Mouse (Mus musculus) liver (tissue): ENCODE results near the gene Ino80d.
A peak's percentile ranks its signal among the peaks of the same experiment; 100 is the strongest.
"Not testable (repeated sequence)": the region's sequence is repeated elsewhere in the genome, so short reads cannot be mapped to it uniquely, and the experiment has no call there.

Experiments used
- DNase-seq: peaks from one replicate; pipeline ENCODE4 v3.0.0-alpha.2; 2020; ENCODE audit warnings: mixed read lengths

The Ino80d gene

DNA sequence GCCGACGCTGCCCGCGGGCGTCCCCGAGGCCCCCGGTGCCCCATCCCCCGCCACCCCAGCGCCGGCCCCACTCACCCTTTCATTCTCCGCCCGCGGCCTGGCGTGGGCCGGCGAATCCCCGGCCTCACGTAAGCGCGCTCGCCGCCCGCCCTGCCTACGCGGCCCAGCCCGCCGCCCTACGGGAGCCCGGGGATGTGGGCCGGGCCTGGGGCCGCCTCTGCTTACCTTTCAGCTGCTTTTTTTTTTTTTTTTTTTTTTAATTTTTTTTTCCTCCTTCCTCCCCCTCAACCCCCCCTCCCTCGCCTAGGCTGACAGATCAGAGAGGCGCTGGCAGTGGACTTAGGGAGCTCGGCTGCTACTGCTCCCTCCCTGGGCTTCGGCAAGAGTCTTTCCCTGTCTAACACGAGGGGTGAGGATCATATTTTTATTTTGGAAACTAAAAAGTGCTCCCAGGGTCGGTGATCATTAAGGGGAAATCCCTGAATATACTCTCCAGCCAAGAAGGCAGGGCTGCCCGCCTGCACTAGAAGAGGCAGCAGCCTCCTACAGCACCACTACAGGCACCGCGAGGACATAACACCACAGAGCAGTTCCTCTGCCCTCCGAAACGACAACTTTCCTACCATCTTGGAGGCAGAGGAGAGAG is at the start of gene Ino80d:
TSS of gene Ino80d (minus strand) at position 532 of the 646 bp plus-strand sequence.
- DNase-seq, result peak; percentile 85

DNA sequence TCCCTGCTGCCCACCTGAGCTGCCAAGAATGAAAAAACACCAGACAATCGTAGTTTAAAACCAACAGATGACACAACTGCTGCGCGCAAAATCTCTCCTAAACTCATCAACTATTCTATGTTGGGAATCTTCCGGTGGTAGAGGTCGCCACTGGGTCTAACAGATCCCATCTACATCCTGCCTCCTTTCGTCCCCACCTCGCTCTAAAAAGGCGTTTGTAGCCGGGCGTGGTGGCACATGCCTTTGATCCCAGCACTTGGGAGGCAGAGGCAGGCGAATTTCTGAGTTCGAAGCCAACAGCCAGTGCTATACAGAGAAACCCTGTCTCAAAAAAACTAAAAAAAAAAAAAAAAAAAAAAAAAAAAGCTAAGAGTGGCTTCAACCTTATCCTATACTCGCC is 25.8 kb upstream of the Ino80d start:
- DNase-seq, result no peak

DNA sequence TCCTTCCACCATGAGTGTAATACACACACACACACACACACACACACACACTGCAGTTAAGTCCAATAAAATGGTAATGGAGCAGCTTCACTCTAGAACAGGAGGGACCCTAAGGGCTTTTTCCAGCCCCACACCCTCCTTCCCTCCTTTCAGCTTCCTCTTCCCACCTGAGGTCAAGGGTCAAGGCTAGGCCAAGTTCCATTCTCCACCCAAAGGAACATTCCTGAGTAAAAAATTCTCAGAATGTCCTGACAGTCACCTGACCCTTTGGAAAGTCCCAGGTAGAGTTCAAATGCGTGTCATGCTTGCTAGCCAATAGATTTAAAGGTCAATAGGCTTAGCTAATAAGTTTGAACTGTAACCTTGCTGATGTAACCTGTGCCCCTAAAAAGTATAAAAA is 24.1 kb upstream of the Ino80d start:
- not testable (repeated sequence) for DNase-seq

DNA sequence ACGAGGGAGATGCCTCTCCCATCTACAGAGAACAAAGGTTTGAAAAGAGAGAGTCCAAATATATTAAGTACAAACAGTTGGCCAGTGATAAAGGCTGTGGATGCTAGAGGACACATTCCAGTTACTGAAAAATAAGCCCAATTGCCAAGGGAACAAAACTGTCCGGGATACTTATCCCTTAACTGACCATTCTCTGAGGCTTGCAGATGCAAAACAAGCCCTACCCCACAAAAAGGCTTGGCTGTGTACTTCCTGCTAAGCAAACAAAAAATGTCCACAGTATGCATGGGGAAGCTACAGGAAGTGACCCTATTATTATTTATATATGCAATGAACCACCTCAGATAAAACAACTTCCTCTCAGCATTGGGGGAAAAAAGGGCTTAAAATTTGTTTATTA is 23.5 kb upstream of the Ino80d start:
- no peak for DNase-seq

DNA sequence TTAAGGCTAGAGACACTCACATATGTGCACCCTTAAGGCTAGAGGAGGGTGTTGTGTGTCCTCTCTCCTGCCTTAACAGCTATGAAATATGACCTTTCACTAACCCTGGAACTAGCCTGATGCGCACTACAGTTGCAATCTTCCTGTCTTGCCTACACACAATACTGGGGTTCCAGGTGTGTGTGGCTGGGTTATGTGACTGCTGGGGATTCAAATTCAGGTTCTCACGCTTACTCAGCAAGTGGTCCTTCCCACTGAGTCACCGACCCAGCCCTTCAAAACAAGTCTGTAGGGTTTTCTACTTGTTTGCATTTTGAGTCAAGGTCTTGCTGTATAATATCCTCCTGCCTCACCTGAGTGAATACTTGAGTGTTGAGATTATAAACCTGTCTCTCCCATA is 20.1 kb upstream of the Ino80d start:
- no peak for DNase-seq

DNA sequence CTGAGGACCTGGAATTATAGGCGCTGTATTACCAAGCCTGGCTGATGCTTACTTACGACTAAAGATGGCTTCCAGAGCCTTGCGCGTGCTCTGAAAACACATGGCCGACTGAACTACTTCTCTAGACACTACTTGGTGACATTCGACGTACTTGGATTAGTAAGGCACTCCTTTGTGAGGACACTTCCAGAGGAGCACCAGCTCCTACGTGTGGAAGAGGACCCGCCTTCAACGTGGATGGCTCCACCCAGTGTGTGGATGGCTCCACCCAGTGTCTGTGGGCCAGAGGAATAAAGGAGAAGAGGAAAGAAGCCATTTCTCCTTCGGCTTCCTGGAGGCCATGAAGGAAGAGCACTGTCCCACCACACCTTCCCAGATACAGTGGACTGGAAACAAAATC is 17.3 kb upstream of the Ino80d start:
- peak; percentile 21 for DNase-seq

DNA sequence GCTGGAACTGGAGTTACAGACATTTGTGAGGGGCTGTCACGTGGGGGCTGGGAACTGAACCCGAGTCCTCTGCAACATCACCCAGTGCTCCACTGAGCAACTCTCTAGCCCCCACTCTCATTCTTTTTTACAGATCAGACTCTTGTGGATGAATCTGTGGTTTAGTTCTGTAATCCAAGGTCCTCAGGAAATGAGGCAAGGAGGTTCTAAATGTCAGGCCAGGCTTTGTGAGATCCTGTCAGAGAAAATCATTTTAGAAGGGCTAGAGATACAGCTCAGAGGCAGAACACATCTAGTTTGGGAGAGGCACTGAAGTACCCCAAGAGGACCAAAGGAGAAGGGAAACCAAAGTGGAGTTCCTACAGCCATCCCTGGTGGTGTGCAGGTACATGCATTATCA is 16.4 kb upstream of the Ino80d start:
- DNase-seq, result no peak

DNA sequence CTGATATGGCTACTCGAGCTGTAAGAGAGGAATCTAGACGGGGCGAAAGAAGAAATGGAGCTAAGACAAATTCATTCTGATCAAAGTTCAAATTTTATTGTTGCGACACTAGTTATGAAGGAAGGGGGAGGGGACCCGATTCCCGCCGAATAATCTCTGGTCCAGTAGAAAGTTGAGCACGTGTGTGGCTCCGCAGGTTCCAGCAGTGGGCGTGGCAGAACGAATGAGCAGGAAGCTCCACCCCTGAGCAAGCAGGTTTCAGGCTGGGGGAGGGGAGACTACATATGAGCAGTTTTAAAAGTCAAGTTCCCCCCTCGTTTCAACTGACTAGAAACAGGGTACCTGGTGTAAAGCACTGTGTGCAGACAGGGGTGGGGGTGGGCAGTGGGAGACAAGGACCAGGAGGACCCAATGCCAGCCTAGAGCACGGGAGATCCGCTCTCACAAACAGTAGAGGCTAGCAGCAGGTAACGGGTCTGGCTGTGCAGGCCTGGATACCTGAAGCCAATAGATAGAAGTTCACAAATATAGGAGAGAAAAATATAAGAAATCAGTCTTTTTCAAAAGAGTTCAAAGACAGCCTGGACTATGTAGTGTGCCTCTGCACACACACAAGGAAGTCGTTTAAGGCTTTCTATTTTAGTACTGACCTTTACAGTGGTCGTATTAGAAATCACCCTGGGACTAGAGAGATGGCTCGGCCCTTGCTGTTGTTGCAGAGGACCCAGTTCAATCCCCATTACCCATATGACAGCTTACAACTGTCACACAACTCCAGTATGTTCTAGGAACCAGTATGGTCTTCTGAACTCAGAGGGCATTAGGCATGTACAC is 15.6 kb upstream of the Ino80d start:
- peak; percentile 35 for DNase-seq

DNA sequence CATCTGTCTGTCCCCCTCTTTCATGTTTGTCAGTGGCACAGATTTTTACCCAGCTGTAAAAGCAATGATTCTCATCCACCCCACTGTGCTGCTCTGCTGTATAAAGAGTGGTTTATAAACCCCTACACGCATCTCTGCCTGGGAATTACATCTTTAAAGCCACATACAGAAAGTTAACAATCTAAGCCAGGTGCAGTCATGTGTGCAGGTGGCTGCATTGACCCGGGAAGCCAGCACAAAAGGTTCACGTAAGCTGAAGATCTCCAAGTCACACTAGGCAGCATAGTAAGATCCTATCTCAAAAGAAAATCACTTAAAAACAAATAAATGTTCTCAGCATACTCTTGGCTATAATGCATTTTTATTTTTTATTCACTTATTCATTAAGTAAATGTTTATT is 14.8 kb upstream of the Ino80d start:
- no peak for DNase-seq

DNA sequence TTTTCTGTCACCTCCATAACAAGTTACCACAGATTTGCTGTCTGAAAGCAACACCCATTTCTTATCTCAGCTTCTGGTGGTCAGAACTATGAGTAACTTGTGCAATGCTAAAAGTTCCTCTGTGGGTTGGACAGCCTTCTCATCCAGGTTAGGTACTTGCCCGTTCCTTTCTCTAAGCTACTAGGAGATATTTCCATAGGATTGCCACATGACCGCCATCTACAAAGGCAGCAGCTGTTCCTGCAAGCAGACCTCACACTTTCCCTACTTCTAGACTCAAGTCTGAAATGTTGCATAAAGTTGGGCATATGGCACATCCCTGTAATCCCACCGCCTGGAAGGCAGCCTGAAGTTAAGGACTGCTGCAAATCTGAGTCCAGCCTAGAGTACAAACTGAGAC is 11.7 kb upstream of the Ino80d start:
- no peak for DNase-seq

DNA sequence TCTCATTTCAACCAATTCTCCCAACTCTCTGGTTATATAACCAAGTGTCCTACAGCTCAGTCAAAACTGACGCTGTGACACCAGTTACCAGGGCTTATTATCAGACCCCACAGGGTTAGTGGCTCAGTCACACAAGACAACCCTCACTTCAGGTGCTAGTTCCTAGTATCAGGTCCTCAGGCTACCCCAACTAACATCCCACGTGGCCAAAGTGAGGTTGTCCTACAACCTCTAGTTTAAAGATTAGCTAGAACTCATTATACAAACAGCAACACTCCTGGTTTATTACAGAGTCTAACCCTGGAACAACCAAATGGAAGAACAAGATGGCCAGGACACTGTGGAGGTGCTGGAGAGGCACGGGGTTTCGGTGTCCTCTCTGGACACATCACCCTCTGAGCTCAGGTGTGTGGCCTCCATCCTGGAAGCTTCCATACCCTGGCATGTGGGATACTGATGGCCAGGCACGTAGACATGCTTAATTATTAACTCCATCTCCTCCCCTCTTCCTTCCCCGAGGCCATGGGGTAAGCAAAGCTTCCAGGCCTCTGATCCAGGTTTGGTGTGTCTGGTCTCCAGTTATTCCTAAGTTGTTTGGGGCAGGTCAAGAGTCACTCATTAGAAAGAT is 9.5 kb upstream of the Ino80d start:
- no peak for DNase-seq

DNA sequence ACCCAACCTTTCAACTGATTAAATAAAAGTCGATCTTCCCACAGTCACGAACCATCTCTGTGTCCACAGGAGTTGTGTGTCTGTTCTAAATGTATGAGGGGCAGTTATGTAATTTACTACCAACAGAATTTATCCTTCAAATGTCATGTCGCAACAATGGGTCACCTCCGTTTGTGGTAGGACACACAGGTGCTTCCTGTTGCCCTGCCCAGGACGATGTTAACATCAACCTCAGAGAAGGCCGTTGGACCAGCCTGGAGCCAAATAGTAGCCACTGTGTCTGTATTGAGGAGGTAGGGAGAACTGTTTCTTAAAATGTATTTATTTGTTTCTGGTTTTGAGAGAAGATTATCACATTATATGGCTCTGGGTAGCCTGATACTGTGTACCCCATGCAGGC is 7.5 kb upstream of the Ino80d start:
- DNase-seq, result no peak

DNA sequence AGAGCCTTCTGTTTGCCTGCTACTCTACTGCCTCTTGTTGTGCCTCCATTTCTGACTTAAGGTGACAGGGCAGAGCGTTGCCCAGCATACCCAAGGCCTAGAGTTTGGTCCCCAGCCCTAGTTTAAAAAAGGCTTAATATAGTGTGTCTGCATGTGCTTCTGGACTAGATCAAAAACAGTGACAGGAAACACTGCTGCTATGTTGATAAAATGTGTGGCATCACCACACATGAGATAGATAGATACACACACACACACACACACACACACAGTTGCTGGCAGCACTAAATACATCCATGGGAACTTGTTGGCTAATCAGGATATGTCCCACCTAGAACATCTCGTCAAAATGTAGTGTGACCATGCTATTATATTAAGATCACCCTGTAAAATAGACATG is 5.9 kb upstream of the Ino80d start:
- DNase-seq, result no peak

DNA sequence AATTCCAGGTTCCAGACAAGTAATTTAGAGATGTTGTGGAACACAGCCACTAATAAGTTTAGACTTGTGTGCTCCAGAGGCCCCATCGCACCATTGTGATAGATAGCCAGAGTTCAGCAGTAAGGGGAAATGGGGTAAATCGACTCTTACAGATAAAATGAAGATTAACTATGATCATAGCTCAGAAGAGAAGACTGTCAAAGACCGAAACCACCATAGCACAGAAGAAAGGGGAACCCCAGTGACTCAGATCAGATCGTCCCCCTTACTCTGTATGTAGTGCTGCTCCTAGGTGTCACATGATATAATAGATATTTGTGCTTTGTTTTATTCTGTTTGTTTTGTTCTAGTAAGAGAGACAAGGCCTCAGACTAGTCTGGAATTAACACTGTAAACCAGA is 5.2 kb upstream of the Ino80d start:
- DNase-seq, result no peak

DNA sequence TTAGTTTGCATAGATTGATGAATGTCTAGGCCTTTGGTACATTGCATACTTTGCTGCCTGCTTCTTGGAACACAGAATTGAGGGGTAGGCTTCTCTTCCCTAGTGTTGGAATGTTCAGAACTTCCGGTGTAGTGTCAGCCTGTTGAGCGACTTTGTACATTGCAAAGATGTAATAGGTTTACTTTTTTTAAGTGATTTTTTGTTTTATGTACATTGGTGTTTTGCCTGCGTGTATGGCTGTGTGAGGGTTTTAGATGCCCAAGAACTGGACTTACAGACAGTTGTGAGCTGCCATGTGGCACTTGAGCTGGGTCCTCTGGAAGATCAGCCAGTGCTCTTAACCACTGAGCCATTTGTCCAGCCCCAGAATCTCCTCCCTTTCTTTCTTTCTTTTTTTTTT is 1.1 kb upstream of the Ino80d start:
- no peak for DNase-seq

DNA sequence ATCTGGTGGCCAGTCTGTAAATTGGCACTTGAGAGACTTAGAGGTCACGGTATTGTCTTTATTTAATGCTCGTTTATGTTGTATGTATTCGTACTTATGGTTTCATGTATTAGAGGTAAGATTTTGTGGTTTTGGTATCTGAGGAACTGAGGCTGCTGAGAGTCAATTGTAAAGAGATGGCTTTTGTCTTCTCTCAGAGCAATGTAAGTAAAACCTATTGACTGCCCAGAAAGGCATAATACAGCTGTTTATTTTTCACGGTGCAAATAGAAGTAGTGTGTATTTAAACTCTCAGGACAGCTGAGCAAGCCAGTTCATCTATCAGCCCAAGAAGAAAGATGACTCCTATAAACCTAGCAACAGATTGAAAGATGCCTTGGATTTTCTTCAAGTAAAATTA is 629 bp upstream of the Ino80d start:
- no peak for DNase-seq

DNA sequence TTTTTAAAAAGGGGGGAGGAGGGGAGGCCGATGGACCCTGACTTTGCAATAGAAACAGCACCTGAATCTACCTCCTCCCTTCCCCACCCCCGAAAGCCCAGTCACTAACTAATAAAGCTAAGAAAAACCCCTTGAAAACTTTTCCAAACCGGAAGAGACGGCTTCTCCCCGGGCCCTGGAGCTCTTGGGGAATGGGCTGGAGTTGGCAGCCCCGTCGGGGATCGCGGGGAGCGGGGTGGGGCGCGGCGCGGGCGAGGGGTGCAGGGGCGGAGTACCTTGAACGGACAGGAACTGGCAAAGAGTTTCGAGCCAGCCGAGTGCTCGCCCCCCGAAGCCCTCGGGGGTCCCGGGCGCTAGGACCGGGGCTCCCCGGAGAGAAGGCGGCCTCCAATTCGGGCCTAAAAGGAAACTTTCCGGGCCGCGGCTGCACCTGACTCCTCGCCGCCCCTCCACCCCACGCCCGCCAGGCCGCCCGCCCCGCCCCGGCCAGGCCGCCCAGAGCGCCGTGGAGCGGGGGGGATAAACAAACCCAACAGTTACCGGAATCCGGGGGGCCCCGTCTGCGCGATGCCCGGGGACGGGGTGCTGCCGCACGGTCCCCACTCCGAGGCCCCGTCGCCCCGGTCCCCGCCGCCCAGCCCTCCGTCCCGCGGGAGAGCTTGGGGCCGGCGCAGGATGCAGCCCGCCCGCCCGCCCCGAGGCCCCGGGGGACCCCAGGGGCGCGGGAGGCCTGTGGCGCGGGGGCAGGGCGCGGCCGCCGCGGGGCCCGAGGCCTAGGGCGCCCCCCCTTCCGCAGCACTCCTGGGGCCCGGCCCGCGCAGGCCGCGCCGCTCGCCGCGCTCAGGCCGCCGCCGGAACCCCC is 962 bp downstream of the Ino80d start:
- DNase-seq, result peak; percentile 82

DNA sequence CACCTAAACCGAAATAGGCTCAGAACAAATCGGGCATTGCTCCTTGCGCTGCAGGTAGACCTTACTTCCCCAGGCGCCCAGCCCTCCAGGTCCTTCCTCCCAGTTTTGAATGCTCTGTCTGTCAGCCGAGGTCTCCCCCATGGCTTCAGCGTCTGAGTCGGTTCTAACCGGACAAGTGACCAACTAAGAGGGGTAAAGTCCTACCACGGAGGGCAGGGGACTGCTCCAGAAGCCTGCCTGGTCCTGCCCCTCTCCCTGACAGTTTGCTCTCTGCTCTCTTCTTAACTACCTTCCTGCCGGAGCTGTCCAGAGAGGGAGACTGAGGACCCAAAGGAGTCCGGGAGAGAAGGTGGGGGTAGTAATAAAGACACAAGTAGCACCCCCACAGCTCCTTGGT is 1.6 kb downstream of the Ino80d start:
- peak; percentile 41 for DNase-seq

DNA sequence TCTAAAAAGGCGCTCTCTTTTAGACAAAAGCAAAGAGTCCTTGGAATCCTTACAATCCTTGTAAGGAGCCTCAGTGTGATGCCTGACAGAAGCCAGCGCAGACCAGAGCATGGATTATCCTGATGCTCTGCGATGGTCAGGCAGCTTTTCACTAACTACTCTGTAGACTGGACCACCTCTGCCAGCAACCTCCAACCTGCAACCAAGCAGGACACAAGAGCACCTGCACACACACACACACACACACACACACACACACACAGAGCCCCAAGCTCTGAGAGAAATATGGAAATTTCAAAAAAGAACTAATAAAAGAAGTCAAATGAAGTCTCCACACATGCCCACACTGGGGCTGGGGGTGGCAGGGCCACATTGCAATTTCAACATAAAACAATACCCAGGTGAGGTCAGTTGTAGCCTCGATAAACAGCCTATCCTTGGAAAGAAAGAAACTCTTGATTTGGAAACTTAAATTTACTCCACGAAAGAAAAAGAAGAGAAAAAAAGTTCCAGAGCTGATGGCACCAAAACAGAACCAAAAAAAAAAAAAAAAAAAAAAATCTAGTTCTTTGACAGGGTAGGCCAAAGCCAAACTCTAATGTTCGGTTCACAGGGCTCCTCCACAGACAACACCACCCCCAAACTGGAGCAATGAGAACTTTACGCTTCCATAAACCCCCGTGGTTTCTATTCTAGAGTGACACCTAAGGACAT is 2.2 kb downstream of the Ino80d start:
- no peak for DNase-seq

DNA sequence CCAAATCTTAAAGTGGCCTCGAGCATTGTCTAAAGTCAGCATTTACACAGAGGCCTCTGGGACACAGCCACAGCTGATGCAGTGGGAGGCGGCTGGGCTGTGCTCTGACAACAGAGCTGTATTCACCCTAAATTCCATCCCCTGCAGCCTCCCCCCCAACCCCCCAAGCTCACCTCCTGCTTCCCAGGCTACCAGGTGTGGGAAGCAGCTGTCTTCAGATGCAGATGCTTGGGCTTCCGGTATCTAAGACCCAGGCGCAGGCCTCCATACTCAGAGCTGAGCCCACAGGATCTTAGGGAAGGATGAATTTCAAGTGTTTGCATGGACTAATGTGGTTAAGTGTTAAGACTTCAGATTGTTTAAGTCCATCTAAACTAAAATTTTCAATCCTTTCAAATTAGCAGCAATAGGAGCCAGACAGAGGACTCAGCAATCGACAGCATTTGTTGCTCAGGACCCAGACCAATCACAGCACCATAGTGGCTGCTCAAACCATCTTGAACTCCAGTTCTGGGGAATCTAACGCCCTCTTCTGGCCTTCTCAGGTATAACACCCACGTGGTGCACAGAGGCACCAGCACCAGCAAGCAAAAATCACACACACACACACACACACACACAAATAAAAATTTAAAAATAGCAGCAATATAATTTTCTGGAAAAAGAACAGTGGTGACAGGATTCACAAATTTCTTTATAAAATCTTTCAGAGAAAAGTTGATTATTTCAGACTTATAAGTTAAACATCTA is 3.8 kb downstream of the Ino80d start:
- DNase-seq, result peak; percentile 46

DNA sequence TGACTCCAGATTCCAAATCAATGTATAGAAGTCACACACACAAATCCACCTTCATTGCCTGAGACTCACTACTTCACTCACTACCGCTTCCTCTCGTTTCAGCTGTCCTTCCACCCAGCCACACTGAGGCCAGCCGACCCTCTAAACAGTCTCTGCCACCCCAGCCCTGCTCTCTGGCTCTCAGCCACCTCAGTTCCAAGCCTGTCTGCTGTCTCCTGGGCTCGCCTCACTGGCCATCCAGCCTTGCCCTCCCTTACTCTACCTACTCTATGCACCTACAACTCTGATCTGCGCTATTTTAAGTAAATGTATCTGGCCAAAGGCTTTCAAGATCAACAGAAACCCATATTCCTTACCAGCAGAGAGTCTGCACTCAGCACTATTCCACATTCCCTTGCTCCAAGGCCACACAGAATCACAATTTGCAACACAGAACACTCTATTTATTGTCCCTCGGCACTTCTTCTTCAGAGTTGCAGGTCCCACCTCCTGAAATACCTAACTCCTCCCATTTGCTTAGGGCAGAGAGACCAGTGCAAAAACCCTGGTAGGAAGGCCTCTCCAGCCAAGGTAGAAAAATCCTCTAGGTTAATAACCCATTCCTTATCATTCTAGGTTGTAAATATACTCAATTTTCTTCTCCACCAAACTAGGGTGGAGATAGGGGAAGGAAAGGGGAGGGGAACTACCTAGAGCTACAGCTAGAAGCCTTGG is 6.7 kb downstream of the Ino80d start:
- no peak for DNase-seq
